Mouse (Mus musculus) ES-E14 (cell line): Measurements from ENCODE around the gene Hormad2. TPM values are rescaled to one million over a fixed set of nuclear protein-coding genes. Genes with fewer than 3 reads are reported as not detected.
A peak's percentile ranks its signal among the peaks of the same experiment; 100 is the strongest.

Experiments used
- DNase-seq: peaks from one replicate; pipeline ENCODE4 v3.0.0-alpha.2; 2013; ENCODE audit warnings: low read depth, low spot score
- H3K27ac ChIP-seq: 2 replicates; pipeline ENCODE4 v1.5.1; 2012; ENCODE audit warnings: low read depth, mild to moderate bottlenecking, low read length, moderate library complexity, mixed read lengths; ENCODE audit not compliant: poor library complexity, insufficient read depth, severe bottlenecking
- H3K36me3 ChIP-seq: 2 replicates; pipeline ENCODE4 v1.6.1; 2012; ENCODE audit warnings: mild to moderate bottlenecking, low read length, moderate library complexity, mixed read lengths; ENCODE audit not compliant: control insufficient read depth, poor library complexity, insufficient read depth, severe bottlenecking
- H3K4me1 ChIP-seq, 2 experiments: fragments of 150-350 bp in 1 of 2; sonication (generic) in 1 of 2; 2 replicates each; pipeline ENCODE4 v1.6.1; 2012; ENCODE audit warnings: low read length in 2 of 2, mild to moderate bottlenecking in 1 of 2, mixed read lengths in 1 of 2; ENCODE audit not compliant: control insufficient read depth in 2 of 2, insufficient read depth in 2 of 2, poor library complexity in 1 of 2
- H3K4me3 ChIP-seq, 2 experiments: fragments of 150-350 bp in 1 of 2; sonication (generic) in 1 of 2; 2 replicates each; pipeline ENCODE4 v1.5.1; 2012; ENCODE audit warnings: low read length in 2 of 2, low read depth in 1 of 2, mild to moderate bottlenecking in 1 of 2, mixed read lengths in 1 of 2; ENCODE audit not compliant: insufficient read depth in 1 of 2, poor library complexity in 1 of 2, severe bottlenecking in 1 of 2
- H3K9ac ChIP-seq: 2 replicates; pipeline ENCODE4 v1.6.1; 2012; ENCODE audit warnings: low read depth, mild to moderate bottlenecking, low read length, mixed read lengths; ENCODE audit not compliant: poor library complexity, insufficient read depth, severe bottlenecking
- H3K9me3 ChIP-seq: fragments of 150-350 bp; sonication (generic); 2 replicates; pipeline ENCODE4 v1.6.1; 2012; ENCODE audit warnings: low read depth, mild to moderate bottlenecking, low read length; ENCODE audit not compliant: control insufficient read depth, insufficient read depth
- CHD2 ChIP-seq: IDR thresholded peaks from 2 replicates; pipeline ENCODE4 v1.6.1; 2014; ENCODE audit warnings: mild to moderate bottlenecking, low read depth, low read length, inconsistent platforms
- HCFC1 ChIP-seq: IDR thresholded peaks from 2 replicates; pipeline ENCODE4 v1.6.1; 2012; ENCODE audit warnings: low read length, inconsistent platforms, borderline replicate concordance; ENCODE audit not compliant: insufficient read depth
- MAFK ChIP-seq: IDR thresholded peaks from 2 replicates; pipeline ENCODE4 v1.6.1; 2014; ENCODE audit warnings: mild to moderate bottlenecking, low read depth, low read length, inconsistent platforms; ENCODE audit not compliant: insufficient read depth
- ZC3H11A ChIP-seq: IDR thresholded peaks from 2 replicates; pipeline ENCODE4 v1.6.1; 2012; ENCODE audit warnings: low read depth, mild to moderate bottlenecking, inconsistent platforms, low read length, borderline replicate concordance
- ZNF384 ChIP-seq: IDR thresholded peaks from 2 replicates; pipeline ENCODE4 v1.6.1; 2012; ENCODE audit warnings: low read depth, low read length, inconsistent platforms
- in situ Hi-C, 2 experiments: fragments of 600-800 bp; cut with MboI; formaldehyde crosslinking; loops; one replicate each; pipeline ENCODE4 v1.15.1; 2025; ENCODE audit warnings: low sequenced_read_pairs in 2 of 2, inconsistent platforms in 1 of 2; ENCODE audit not compliant: unreplicated experiment in 2 of 2
- total RNA-seq: library from RNA; depleted of rRNA; stranded (reverse); fragments of 300-350 nt; gene quantifications from 2 replicates; pipeline ENCODE4 v1.2.3, GENCODE M21; 2012

The Hormad2 gene
- total RNA-seq, 1 experiment, result 11.6 TPM

DNA sequence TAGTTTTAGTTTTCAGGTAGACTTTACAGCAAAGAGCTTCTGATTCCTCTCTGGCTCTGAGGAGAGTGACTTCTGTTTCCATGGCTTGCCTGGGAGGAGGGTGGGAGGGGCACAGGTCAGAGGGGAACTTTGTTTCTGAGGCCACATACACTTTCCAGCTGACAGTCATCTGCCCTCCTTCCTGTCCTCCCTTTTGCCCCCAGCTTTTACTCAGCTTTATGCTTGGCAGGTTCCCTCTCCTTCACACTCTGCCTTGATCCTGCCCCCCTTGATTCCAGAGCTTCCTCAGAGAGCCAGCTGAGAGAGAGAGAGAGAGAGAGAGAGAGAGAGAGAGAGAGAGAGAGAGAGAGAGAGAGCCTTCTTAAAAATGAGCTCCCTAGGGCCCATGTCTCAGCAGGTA is 30.3 kb upstream of the Hormad2 start:
- DNase-seq, result no peak
- in situ Hi-C loops, result no loop called here

GRCm38 (mm10) chr11:4469091-4469490 is 28.2 kb upstream of the Hormad2 start:
- Histone ChIP-seq H3K9ac (no peak overlapping the region), H3K9me3 (no peaks in the 10 kb centered on the region), H3K4me1 (peaks cover 14 to 18% of the 10 kb centered on the region in 2 experiments), H3K27ac (no peak overlapping the region), H3K4me3 (no peak overlapping the region), H3K36me3 (no peaks in the 10 kb centered on the region)
- peak; percentile 30 for DNase-seq
- TF ChIP-seq ZC3H11A (no peak), ZNF384 (no peak), CHD2 (no peak), HCFC1 (no peak), MAFK (no peak)
- in situ Hi-C loops, result no loop called here

More for the DNA sequence above, 30.3 kb upstream of the Hormad2 start:
- Histone ChIP-seq H3K4me1 (peaks cover 5 to 7% of the 10 kb centered on the region in 2 experiments), H3K9me3 (no peaks in the 10 kb centered on the region), H3K27ac (no peak overlapping the region), H3K36me3 (no peaks in the 10 kb centered on the region), H3K4me3 (no peak overlapping the region), H3K9ac (no peak overlapping the region)
- TF ChIP-seq ZNF384 (no peak), HCFC1 (no peak), MAFK (no peak), ZC3H11A (no peak), CHD2 (no peak)

DNA sequence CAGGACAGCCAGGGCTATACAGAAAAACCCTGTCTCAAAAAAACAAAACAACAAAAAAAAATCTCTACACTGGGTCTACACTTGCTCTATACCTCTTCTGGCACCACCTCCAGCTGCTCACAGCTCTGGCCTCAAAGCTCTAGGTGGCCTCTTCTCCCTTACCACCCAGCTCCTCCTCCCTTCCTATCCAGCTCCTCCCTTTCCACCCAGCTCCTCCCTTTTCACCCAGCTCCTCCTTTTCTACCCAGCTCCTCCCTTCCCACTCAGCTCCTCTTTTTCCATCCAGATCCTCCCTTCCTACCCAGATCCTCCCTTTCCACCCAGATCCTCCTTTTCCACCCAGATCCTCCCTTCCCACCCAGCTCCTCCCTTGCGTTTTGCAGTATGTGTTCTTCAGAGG is 26.5 kb upstream of the Hormad2 start:
- in situ Hi-C loops, result no loop called here
- peak; percentile 22 for DNase-seq
- Histone ChIP-seq H3K9ac (no peak overlapping the region), H3K36me3 (no peaks in the 10 kb centered on the region), H3K27ac (no peak overlapping the region), H3K9me3 (no peaks in the 10 kb centered on the region), H3K4me3 (no peak overlapping the region), H3K4me1 (peaks cover 17 to 31% of the 10 kb centered on the region in 2 experiments)
- no peak for TF ChIP-seq CHD2
- no peak for TF ChIP-seq HCFC1
- no peak for TF ChIP-seq ZC3H11A
- no peak for TF ChIP-seq ZNF384
- TF ChIP-seq MAFK, result no peak

GRCm38 (mm10) chr11:4466191-4466590 is 25.3 kb upstream of the Hormad2 start:
- no peak for TF ChIP-seq HCFC1
- TF ChIP-seq ZNF384, result no peak
- TF ChIP-seq MAFK, result no peak
- no peak for TF ChIP-seq CHD2
- no peak for TF ChIP-seq ZC3H11A
- in situ Hi-C loops, result no loop called here
- no peak overlapping the region; the same call in 1 of the 2 replicates for H3K27ac ChIP-seq
- peak; percentile 22 for DNase-seq
- peaks cover 16 to 41% of the 10 kb centered on the region in 2 experiments for H3K4me1 ChIP-seq
- H3K4me3 ChIP-seq, result no peak overlapping the region
- no peaks in the 10 kb centered on the region for H3K36me3 ChIP-seq
- no peak overlapping the region for H3K9ac ChIP-seq
- H3K9me3 ChIP-seq, result no peaks in the 10 kb centered on the region

GRCm38 (mm10) chr11:4464616-4465015 is 23.7 kb upstream of the Hormad2 start:
- TF ChIP-seq ZC3H11A (no peak), MAFK (no peak), CHD2 (no peak), ZNF384 (no peak), HCFC1 (no peak)
- no peaks in the 10 kb centered on the region for H3K36me3 ChIP-seq
- H3K4me3 ChIP-seq, result no peak overlapping the region
- in situ Hi-C loops, result no loop called here
- H3K27ac ChIP-seq, result peak overlapping the region; percentile 18; the same call in 1 of the 2 replicates
- no peaks in the 10 kb centered on the region for H3K9me3 ChIP-seq
- H3K4me1 ChIP-seq, result peaks cover 15 to 43% of the 10 kb centered on the region in 2 experiments
- no peak for DNase-seq
- H3K9ac ChIP-seq, result no peak overlapping the region
